Mouse (Mus musculus) forebrain, embryonic 10.5 days (tissue): ENCODE measurements at regions not wholly inside any gene's neighbourhood (a gene's known extent, or its start where the extent isn't known, plus 50 kb on each side); places are given as distances from the start of the nearest gene placed in this dataset.

ENCODE experiments used
- DNase-seq: peaks from one replicate; pipeline ENCODE4 v3.0.0-alpha.2; 2017; ENCODE audit warnings: low spot score; ENCODE audit errors: extremely low spot score
- H3K27ac ChIP-seq: fragments of 300-500 bp; sonication (generic); 2 replicates; pipeline ENCODE4 v1.5.1; 2016; ENCODE audit warnings: mild to moderate bottlenecking
- H3K27me3 ChIP-seq: fragments of 300-500 bp; sonication (generic); 2 replicates; pipeline ENCODE4 v1.6.1; 2016; ENCODE audit warnings: mild to moderate bottlenecking; ENCODE audit not compliant: poor library complexity, severe bottlenecking
- H3K36me3 ChIP-seq: fragments of 300-500 bp; sonication (generic); replicated peaks from 2 replicates; pipeline ENCODE4 v1.6.1; 2016; ENCODE audit warnings: mild to moderate bottlenecking, moderate library complexity
- H3K4me1 ChIP-seq: fragments of 300-500 bp; sonication (generic); 2 replicates; pipeline ENCODE4 v1.6.1; 2016
- H3K4me3 ChIP-seq: fragments of 300-500 bp; sonication (generic); 2 replicates; pipeline ENCODE4 v1.5.1; 2016; ENCODE audit warnings: mild to moderate bottlenecking, moderate library complexity
- H3K9me3 ChIP-seq: fragments of 300-500 bp; sonication (generic); 2 replicates; pipeline ENCODE4 v1.6.1; 2016; ENCODE audit warnings: mild to moderate bottlenecking, moderate library complexity
- WGBS: fragments of 180-500 bp; shearing (Covaris S2); methylation state at CpG from one replicate; pipeline ENCODE4 v1.1.7; 2016; 5-methylcytosine and 5-hydroxymethylcytosine counted together

GRCm38 (mm10) chr4:81743978-81744628, 301.5 kb upstream of the Mpdz start:
- WGBS: 20% methylated on average over 8 of the region's 8 CpGs

GRCm38 (mm10) chr4:81742536-81743459, 300.2 kb upstream of the Mpdz start:
- peaks cover 25% of the 10 kb centered on the region for H3K4me1 ChIP-seq
- H3K9me3 ChIP-seq: no peaks in the 10 kb centered on the region
- WGBS: 75% methylated on average over 4 of the region's 4 CpGs
- H3K4me3 ChIP-seq: no peak overlapping the region
- no peaks in the 10 kb centered on the region for H3K36me3 ChIP-seq
- DNase-seq: no peak
- H3K27ac ChIP-seq: peak overlapping the region; percentile 58; the same call in 1 of the 2 replicates
- no peaks in the 10 kb centered on the region for H3K27me3 ChIP-seq

More at GRCm38 (mm10) chr4:81743978-81744628, 301.5 kb upstream of the Mpdz start:
- peak overlapping the region; percentile 14; the same call in 1 of the 2 replicates for H3K4me3 ChIP-seq
- H3K27me3 ChIP-seq: no peaks in the 10 kb centered on the region
- no peaks in the 10 kb centered on the region for H3K9me3 ChIP-seq
- peak overlapping the region; percentile 75 for H3K27ac ChIP-seq
- DNase-seq: peak; percentile 63
- no peaks in the 10 kb centered on the region for H3K36me3 ChIP-seq
- H3K4me1 ChIP-seq: peaks cover 25% of the 10 kb centered on the region

- 96% methylated on average over 2 of the region's 2 CpGs for WGBS
- Histone ChIP-seq H3K36me3 (no peaks in the 10 kb centered on the region), H3K27ac (no peak overlapping the region), H3K9me3 (no peaks in the 10 kb centered on the region), H3K4me1 (no peaks in the 10 kb centered on the region), H3K27me3 (no peaks in the 10 kb centered on the region), H3K4me3 (no peak overlapping the region)
- DNase-seq: no peak
Observed at GRCm38 (mm10) chr4:81734391-81734790, 291.8 kb upstream of the Mpdz start.

GRCm38 (mm10) chr4:81730386-81730785, 287.8 kb upstream of the Mpdz start:
- DNase-seq: no peak
- no peak overlapping the region for H3K4me3 ChIP-seq
- no peak overlapping the region for H3K27ac ChIP-seq
- H3K9me3 ChIP-seq: no peaks in the 10 kb centered on the region
- 87% methylated on average over 2 of the region's 2 CpGs for WGBS
- no peaks in the 10 kb centered on the region for H3K36me3 ChIP-seq
- no peaks in the 10 kb centered on the region for H3K27me3 ChIP-seq
- H3K4me1 ChIP-seq: peaks cover 20% of the 10 kb centered on the region

- Histone ChIP-seq H3K4me3 (no peak overlapping the region), H3K4me1 (peaks cover 20% of the 10 kb centered on the region), H3K36me3 (no peaks in the 10 kb centered on the region), H3K27ac (no peak overlapping the region), H3K9me3 (no peaks in the 10 kb centered on the region), H3K27me3 (no peaks in the 10 kb centered on the region)
- no peak for DNase-seq
- 91% methylated on average over 3 of the region's 3 CpGs for WGBS
Observed at GRCm38 (mm10) chr4:81728961-81729360, 286.3 kb upstream of the Mpdz start.

- Histone ChIP-seq H3K36me3 (no peaks in the 10 kb centered on the region), H3K27me3 (no peaks in the 10 kb centered on the region), H3K27ac (peak overlapping the region; percentile 78), H3K4me3 (no peak overlapping the region), H3K4me1 (peaks cover 20% of the 10 kb centered on the region), H3K9me3 (no peaks in the 10 kb centered on the region)
- WGBS: 58% methylated on average over 12 of the region's 12 CpGs
- no peak for DNase-seq
Observed at GRCm38 (mm10) chr4:81727735-81728581, 285.3 kb upstream of the Mpdz start.

GRCm38 (mm10) chr4:81726761-81727723, 284.4 kb upstream of the Mpdz start:
- no peaks in the 10 kb centered on the region for H3K36me3 ChIP-seq
- peak overlapping the region; percentile 78 for H3K27ac ChIP-seq
- no peak overlapping the region for H3K4me3 ChIP-seq
- no peak for DNase-seq
- H3K27me3 ChIP-seq: no peaks in the 10 kb centered on the region
- H3K9me3 ChIP-seq: no peaks in the 10 kb centered on the region
- 65% methylated on average over 16 of the region's 16 CpGs for WGBS
- H3K4me1 ChIP-seq: peaks cover 20% of the 10 kb centered on the region

- DNase-seq: no peak
Observed at GRCm38 (mm10) chr4:81724751-81725150, 282.1 kb upstream of the Mpdz start.

GRCm38 (mm10) chr4:81712378-81712777, 269.8 kb upstream of the Mpdz start:
- Histone ChIP-seq H3K27me3 (no peaks in the 10 kb centered on the region), H3K36me3 (no peaks in the 10 kb centered on the region)

More at GRCm38 (mm10) chr4:81724751-81725150, 282.1 kb upstream of the Mpdz start:
- Histone ChIP-seq H3K27me3 (no peaks in the 10 kb centered on the region), H3K4me1 (peaks cover 20% of the 10 kb centered on the region), H3K4me3 (no peak overlapping the region), H3K36me3 (no peaks in the 10 kb centered on the region), H3K27ac (no peak overlapping the region), H3K9me3 (no peaks in the 10 kb centered on the region)
- WGBS: 90% methylated on average over 2 of the region's 2 CpGs

GRCm38 (mm10) chr4:81695182-81695581, 252.6 kb upstream of the Mpdz start:
- DNase-seq: no peak
- H3K9me3 ChIP-seq: no peaks in the 10 kb centered on the region
- no peak overlapping the region for H3K4me3 ChIP-seq
- H3K27ac ChIP-seq: no peak overlapping the region
- H3K27me3 ChIP-seq: no peaks in the 10 kb centered on the region
- H3K36me3 ChIP-seq: no peaks in the 10 kb centered on the region
- H3K4me1 ChIP-seq: no peaks in the 10 kb centered on the region

More at GRCm38 (mm10) chr4:81712378-81712777, 269.8 kb upstream of the Mpdz start:
- DNase-seq: no peak
- 81% methylated on average over 1 of the region's 1 CpGs for WGBS
- H3K9me3 ChIP-seq: no peaks in the 10 kb centered on the region
- no peak overlapping the region for H3K4me3 ChIP-seq
- no peaks in the 10 kb centered on the region for H3K4me1 ChIP-seq
- no peak overlapping the region for H3K27ac ChIP-seq

GRCm38 (mm10) chr4:81677205-81677604, 234.6 kb upstream of the Mpdz start:
- Histone ChIP-seq H3K27ac (no peak overlapping the region), H3K27me3 (no peaks in the 10 kb centered on the region), H3K4me1 (no peaks in the 10 kb centered on the region), H3K9me3 (no peaks in the 10 kb centered on the region), H3K36me3 (no peaks in the 10 kb centered on the region), H3K4me3 (no peak overlapping the region)
- no peak for DNase-seq
- 87% methylated on average over 2 of the region's 2 CpGs for WGBS
